Mouse (Mus musculus) hindbrain, embryonic 14.5 days (tissue): ENCODE measurements around the gene Klhl9. TPM values are rescaled to one million over a fixed set of nuclear protein-coding genes. Genes with fewer than 3 reads are reported as not detected.
A peak's percentile ranks its signal among the peaks of the same experiment; 100 is the strongest.
"Not testable (repeated sequence)": the region's sequence is repeated elsewhere in the genome, so short reads cannot be mapped to it uniquely, and the experiment has no call there.

Experiments used
- ATAC-seq: fragments of 200-750 bp; cut with Nextera tagmentation; 2 replicates; pipeline ENCODE4 v1.8.0; 2017; ENCODE audit warnings: moderate number of reproducible peaks, mild to moderate bottlenecking, moderate TSS enrichment, moderate library complexity; ENCODE audit not compliant: low FRiP score
- DNase-seq: peaks from one replicate; pipeline ENCODE4 v3.0.0-alpha.2; 2015; ENCODE audit warnings: low spot score
- H3K27ac ChIP-seq: fragments of 300-500 bp; sonication (generic); 2 replicates; pipeline ENCODE4 v1.5.1; 2014; ENCODE audit warnings: mild to moderate bottlenecking, moderate library complexity
- H3K27me3 ChIP-seq: fragments of 300-500 bp; sonication (generic); 2 replicates; pipeline ENCODE4 v1.6.1; 2014; ENCODE audit warnings: mild to moderate bottlenecking, low read length, mixed read lengths; ENCODE audit not compliant: control insufficient read depth, insufficient read depth
- H3K36me3 ChIP-seq: fragments of 300-500 bp; sonication (generic); replicated peaks from 2 replicates; pipeline ENCODE4 v1.6.1; 2014; ENCODE audit not compliant: control insufficient read depth, insufficient read depth
- H3K4me1 ChIP-seq: fragments of 300-500 bp; sonication (generic); replicated peaks from 2 replicates; pipeline ENCODE4 v1.6.1; 2014; ENCODE audit warnings: antibody characterized with exemption, low read length, mixed read lengths; ENCODE audit not compliant: control insufficient read depth, insufficient read depth
- H3K4me2 ChIP-seq: fragments of 300-500 bp; sonication (generic); replicated peaks from 2 replicates; pipeline ENCODE4 v1.6.1; 2014; ENCODE audit warnings: mild to moderate bottlenecking, moderate library complexity
- H3K4me3 ChIP-seq: fragments of 300-500 bp; sonication (generic); replicated peaks from 2 replicates; pipeline ENCODE4 v1.5.1; 2014; ENCODE audit warnings: mild to moderate bottlenecking, low read length
- H3K9ac ChIP-seq: fragments of 300-500 bp; sonication (generic); 2 replicates; pipeline ENCODE4 v1.6.1; 2014
- H3K9me3 ChIP-seq: fragments of 300-500 bp; sonication (generic); 2 replicates; pipeline ENCODE4 v1.6.1; 2016; ENCODE audit warnings: low read length; ENCODE audit not compliant: control insufficient read depth
- WGBS: fragments of 180-500 bp; shearing (Covaris S2); extraction: QIAGEN DNeasy Blood & Tissue Kit; methylation state at CpG from one replicate; pipeline ENCODE4 v1.1.7; 2014; 5-methylcytosine and 5-hydroxymethylcytosine counted together
- polyA plus RNA-seq: library from polyadenylated mRNA; unstranded; fragments of >200 nt; fragmentation: Nextera tagmentation; extraction: Ambion mirVana; gene quantifications from 2 replicates; pipeline ENCODE4 v1.2.1, GENCODE M21; 2014

Gene Klhl9
- 144 and 155 TPM in 2 replicates for polyA plus RNA-seq

DNA sequence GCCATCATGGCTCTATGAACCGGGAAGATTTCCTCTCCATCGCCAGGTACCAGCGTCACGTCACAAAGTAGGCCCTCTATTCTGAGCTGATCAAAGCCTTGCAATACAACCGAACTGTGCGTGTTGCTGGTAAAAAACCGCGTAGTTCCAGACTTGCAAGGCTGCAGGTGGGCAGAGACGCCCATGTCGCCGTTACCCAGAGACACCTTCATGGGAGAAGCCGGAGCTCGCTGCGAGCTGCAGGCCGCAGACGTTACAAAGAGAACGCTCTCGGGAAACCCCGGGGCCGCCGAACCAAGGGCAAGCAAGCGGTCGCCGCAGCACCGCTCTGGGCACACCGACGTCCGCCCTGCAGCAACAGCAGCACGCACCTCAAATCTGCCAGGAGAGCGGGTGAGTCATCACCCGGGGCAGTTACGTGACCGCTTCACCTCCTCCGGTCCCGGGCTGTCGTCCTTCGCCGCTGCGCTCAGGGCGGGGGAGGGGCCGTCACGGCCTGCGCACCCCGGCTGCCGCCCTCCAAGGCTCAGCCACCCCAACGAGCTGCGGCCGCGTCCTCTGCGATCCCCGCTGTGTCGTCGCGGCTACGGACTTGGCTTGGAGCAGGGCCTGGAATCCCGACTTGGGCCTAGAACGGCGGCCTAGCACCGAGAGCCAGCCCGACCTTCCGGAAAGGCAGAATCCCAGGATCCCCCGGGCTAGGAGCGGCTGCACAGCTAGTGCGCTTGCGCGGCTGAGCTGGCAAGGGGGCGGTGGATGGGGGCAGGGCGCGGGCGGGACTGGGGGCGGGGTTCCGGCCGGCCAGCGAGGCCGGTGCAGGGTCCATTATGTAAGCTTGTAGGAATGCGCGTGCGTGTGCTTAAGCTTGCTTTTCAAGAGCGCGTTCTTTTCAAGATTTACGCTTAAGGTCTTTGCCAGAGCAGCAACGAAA lies at the start of gene Klhl9, which contains the start of gene Gm26566:
TSS of gene Klhl9 (minus strand) at position 675 of the 931 bp plus-strand sequence.
TSS of gene Gm26566 (plus strand) at position 15 of the 931 bp plus-strand sequence.
- Histone ChIP-seq H3K9me3 (no peaks in the 10 kb centered on the region), H3K36me3 (peaks cover 10% of the 10 kb centered on the region), H3K4me3 (peak within 1 kb of the TSS; percentile 94), H3K4me1 (peaks cover 35% of the 10 kb centered on the region), H3K9ac (peak within 1 kb of the TSS; percentile 99), H3K27ac (peak within 1 kb of the TSS; percentile 98), H3K4me2 (peak within 1 kb of the TSS; percentile 88), H3K27me3 (no peaks in the 10 kb centered on the region)
- ATAC-seq, result peak; percentile 99
- DNase-seq, result peak; percentile 92
- WGBS, result under 1% methylated on average over 80 of the region's 82 CpGs

DNA sequence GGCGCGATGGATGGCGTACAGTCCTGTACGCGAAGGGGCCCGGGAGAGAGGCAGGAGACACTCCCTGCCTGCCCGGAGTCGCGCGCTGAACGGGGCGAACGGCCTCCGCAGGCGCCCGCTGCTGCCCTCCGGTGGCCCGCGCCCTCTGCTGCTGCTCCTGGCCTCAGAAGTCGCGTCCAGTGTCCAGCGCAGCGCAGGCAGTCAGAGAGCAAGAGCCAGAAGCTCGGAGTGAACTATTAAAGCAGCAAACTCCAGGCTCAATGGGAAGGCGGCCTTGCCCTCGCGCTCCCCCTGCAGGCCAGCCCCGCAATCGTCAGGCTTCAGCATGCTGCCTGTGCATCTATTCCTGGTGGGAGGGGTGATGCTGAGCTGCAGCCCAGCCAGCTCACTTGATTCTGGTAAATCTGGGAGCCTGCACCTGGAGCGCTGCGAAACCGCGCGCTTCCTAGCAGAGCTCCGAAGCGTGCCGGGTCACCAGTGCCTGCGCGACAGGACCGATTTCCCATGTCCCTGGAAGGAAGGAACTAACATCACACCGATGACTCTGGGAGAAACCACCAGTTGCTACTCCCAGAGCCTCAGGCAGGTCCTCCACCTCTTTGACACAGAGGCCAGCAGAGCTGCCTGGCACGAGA lies 41.2 kb upstream of the Klhl9 start:
- 4% methylated on average over 22 of the region's 42 CpGs for WGBS
- peak overlapping the region; percentile 56 for H3K4me2 ChIP-seq
- H3K36me3 ChIP-seq, ATAC-seq, H3K27ac ChIP-seq, H3K9me3 ChIP-seq, H3K4me1 ChIP-seq, H3K9ac ChIP-seq, H3K27me3 ChIP-seq: not testable (repeated sequence)
- H3K4me3 ChIP-seq, result peak overlapping the region; percentile 31
- DNase-seq, result peak; percentile 56

DNA sequence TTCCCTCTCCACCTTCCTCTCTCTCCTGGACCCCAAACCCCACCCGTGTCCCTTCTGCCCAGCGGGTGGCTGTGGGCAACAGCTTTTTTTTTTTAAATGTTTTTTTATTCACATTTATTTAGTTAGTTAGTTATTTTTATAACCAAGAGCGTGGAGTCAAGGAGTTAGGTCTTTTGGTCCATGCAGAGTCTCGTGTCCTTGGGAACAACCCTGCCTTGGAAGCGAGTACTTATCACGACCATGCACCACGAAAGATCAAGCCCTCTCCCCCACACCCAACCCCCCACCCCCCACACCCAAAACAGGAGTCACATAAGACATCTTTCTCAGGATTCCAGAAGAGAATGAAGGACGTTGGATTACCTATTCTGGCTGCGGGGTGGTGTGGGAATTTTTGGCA lies 40.1 kb upstream of the Klhl9 start:
- not testable (repeated sequence) for H3K27ac ChIP-seq, DNase-seq, ATAC-seq, H3K4me1 ChIP-seq, H3K27me3 ChIP-seq, H3K9ac ChIP-seq, H3K9me3 ChIP-seq, H3K36me3 ChIP-seq, H3K4me3 ChIP-seq, H3K4me2 ChIP-seq
- 55% methylated on average over 9 of the region's 9 CpGs for WGBS

DNA sequence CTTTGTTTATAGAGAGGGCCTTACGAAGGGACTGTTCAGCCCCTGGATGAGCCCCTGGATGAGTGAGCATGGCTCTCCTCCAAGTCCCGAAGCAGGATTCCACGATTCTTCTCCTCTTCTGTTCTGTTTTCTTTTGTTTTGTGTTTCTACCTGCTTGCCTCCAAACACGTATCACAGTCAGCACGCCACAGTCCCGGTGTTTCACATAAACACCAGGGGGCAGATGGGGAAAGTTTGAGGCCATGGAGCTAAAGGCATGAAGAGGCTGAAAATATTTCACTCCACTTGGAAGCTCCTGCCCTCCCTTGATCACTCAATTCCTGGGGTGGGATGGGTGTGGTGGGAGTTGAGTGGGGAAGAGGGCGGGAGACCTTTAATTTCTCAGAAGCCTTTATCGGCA lies 39.5 kb upstream of the Klhl9 start:
- WGBS, result 80% methylated on average over 6 of the region's 8 CpGs

DNA sequence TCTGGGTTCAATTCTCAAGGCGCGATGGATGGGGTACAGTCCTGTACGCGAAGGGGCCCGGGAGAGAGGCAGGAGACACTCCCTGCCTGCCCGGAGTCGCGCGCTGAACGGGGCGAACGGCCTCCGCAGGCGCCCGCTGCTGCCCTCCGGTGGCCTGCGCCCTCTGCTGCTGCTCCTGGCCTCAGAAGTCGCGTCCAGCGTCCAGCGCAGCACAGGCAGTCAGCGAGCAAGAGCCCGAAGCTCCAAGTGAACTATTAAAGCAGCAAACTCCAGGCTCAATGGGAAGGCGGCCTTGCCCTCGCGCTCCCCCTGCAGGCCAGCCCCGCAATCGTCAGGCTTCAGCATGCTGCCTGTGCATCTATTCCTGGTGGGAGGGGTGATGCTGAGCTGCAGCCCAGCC lies 38.2 kb upstream of the Klhl9 start:
- H3K4me1 ChIP-seq, H3K36me3 ChIP-seq, H3K27ac ChIP-seq, ATAC-seq, H3K9me3 ChIP-seq, H3K27me3 ChIP-seq, H3K9ac ChIP-seq: not testable (repeated sequence)
- DNase-seq, result peak; percentile 47
- H3K4me3 ChIP-seq, result peak overlapping the region; percentile 22
- WGBS, result 0% methylated on average over 14 of the region's 28 CpGs
- peak overlapping the region; percentile 60 for H3K4me2 ChIP-seq

More for the DNA sequence above, 39.5 kb upstream of the Klhl9 start:
- not testable (repeated sequence) for H3K9me3 ChIP-seq, H3K4me2 ChIP-seq, H3K4me3 ChIP-seq, ATAC-seq, H3K27ac ChIP-seq, H3K27me3 ChIP-seq, H3K4me1 ChIP-seq, DNase-seq, H3K36me3 ChIP-seq, H3K9ac ChIP-seq

DNA sequence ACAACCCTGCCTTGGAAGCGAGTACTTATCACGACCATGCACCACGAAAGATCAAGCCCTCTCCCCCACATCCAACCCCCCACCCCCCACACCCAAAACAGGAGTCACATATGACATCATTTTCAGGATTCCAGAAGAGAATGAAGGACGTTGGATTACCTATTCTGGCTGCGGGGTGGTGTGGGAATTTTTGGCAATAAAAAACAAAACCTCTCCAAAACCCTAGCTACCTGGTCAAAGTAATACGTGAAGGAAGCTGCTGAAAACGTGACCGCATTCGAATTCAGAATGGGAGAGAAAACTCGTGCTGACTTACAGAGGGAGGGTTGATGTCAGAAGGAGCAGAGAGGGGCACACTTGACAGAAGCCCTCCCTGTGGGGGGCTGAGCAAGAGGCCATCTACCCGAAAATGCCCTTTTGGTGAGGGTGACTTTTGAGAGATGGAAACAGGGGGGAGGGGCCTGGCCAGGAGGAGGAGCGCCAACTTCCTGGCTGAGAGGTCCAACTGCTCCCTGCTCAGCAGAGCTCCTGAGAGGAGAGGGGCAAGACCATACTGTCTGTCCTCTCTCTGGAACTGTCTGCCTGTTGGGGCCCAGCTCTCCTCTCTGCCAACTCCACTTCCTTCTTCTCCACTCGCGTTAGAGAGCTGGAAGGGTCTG lies 37.5 kb upstream of the Klhl9 start, which contains the start of gene Gm13283:
TSS of gene Gm13283 (plus strand) at position 510 of the 659 bp plus-strand sequence.
- H3K9me3 ChIP-seq, H3K27ac ChIP-seq, H3K36me3 ChIP-seq, DNase-seq, H3K9ac ChIP-seq, ATAC-seq, H3K4me1 ChIP-seq, H3K27me3 ChIP-seq: not testable (repeated sequence)
- WGBS, result 26% methylated on average over 7 of the region's 14 CpGs
- H3K4me2 ChIP-seq, result peak within 1 kb of the TSS; percentile 60
- peak within 1 kb of the TSS; percentile 22 for H3K4me3 ChIP-seq

DNA sequence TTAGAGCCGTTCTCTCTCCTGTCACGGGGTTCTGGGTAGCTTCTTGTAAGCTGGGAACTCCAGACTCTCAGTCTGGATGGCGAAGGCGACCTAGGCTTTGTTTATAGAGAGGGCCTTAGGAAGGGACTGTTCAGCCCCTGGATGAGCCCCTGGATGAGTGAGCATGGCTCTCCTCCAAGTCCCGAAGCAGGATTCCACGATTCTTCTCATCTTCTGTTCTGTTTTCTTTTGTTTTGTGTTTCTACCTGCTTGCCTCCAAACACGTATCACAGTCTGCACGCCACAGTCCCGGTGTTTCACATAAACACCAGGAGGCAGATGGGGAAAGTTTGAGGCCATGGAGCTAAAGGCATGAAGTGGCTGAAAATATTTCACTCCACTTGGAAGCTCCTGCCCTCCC lies 36.5 kb upstream of the Klhl9 start:
- ATAC-seq, DNase-seq, H3K27ac ChIP-seq, H3K36me3 ChIP-seq, H3K4me3 ChIP-seq, H3K9ac ChIP-seq, H3K4me1 ChIP-seq, H3K9me3 ChIP-seq, H3K4me2 ChIP-seq, H3K27me3 ChIP-seq: not testable (repeated sequence)
- 83% methylated on average over 9 of the region's 9 CpGs for WGBS

DNA sequence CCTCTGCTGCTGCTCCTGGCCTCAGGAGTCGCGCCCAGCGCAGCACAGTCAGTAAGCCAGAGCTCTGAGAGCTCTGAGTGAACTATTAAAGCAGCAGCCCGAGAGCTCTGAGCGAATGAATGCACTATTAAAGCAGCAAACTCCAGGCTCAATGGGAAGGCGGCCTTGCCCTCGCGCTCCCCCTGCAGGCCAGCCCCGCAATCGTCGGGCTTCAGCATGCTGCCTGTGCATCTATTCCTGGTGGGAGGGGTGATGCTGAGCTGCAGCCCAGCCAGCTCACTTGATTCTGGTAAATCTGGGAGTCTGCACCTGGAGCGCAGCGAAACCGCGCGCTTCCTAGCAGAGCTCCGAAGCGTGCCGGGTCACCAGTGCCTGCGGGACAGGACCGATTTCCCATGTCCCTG lies 35.4 kb upstream of the Klhl9 start:
- not testable (repeated sequence) for H3K36me3 ChIP-seq, H3K9me3 ChIP-seq, H3K27me3 ChIP-seq, H3K4me1 ChIP-seq
- ATAC-seq, result peak; percentile 100
- Histone ChIP-seq H3K27ac (peak overlapping the region; percentile 70), H3K4me3 (peak overlapping the region; percentile 35), H3K4me2 (peak overlapping the region; percentile 66), H3K9ac (peak overlapping the region; percentile 61)
- 1% methylated on average over 19 of the region's 21 CpGs for WGBS
- DNase-seq, result peak; percentile 80
